Mouse (Mus musculus): ENCODE results near the gene Prune2. TPM values are rescaled to one million over a fixed set of nuclear protein-coding genes. Genes with fewer than 3 reads are reported as not detected.

The Prune2 gene
- total RNA-seq, 1 experiment from 2014 or later = 0.82 TPM

GRCm38 (mm10) chr19:17247352-17247925 is 291.5 kb downstream of the Prune2 start:
- peak; percentile 63 for ATAC-seq (replicated peaks; ENCODE audit: low read depth, poor library complexity, severe bottlenecking)

GRCm38 (mm10) chr19:17249691-17250090 is 293.8 kb downstream of the Prune2 start:
- no peak for ATAC-seq (replicated peaks; ENCODE audit: low read depth, poor library complexity, severe bottlenecking)

- ATAC-seq (replicated peaks; ENCODE audit: low read depth, poor library complexity, severe bottlenecking) = no peak
Observed at GRCm38 (mm10) chr19:17250801-17251200, 294.9 kb downstream of the Prune2 start.

GRCm38 (mm10) chr19:17251453-17251852 is 295.5 kb downstream of the Prune2 start:
- no peak; the same call in 1 of the 2 replicates for ATAC-seq (replicated peaks; ENCODE audit: low read depth, poor library complexity, severe bottlenecking)

- ATAC-seq (replicated peaks; ENCODE audit: low read depth, poor library complexity, severe bottlenecking) = peak; percentile 49
Observed at GRCm38 (mm10) chr19:17252845-17253244, 296.9 kb downstream of the Prune2 start.

- no peak for ATAC-seq (replicated peaks; ENCODE audit: low read depth, poor library complexity, severe bottlenecking)
Observed at GRCm38 (mm10) chr19:17255511-17255910, 299.6 kb downstream of the Prune2 start.

- ATAC-seq (replicated peaks; ENCODE audit: low read depth, poor library complexity, severe bottlenecking) = peak; percentile 95
Observed at GRCm38 (mm10) chr19:17256388-17256787, 300.5 kb downstream of the Prune2 start.

GRCm38 (mm10) chr19:17256867-17257266 is 300.9 kb downstream of the Prune2 start:
- ATAC-seq (replicated peaks; ENCODE audit: low read depth, poor library complexity, severe bottlenecking) = no peak

GRCm38 (mm10) chr19:17263181-17263580 is 307.3 kb downstream of the Prune2 start:
- ATAC-seq (replicated peaks; ENCODE audit: low read depth, poor library complexity, severe bottlenecking) = no peak

GRCm38 (mm10) chr19:17263679-17264370 is 307.9 kb downstream of the Prune2 start:
- peak; percentile 82 for ATAC-seq (replicated peaks; ENCODE audit: low read depth, poor library complexity, severe bottlenecking)

GRCm38 (mm10) chr19:17264481-17265196 is 308.7 kb downstream of the Prune2 start:
- 0 out of 2 replicates have a peak, but pooled peaks have one; percentile 27 for ATAC-seq (replicated peaks; ENCODE audit: low read depth, poor library complexity, severe bottlenecking)

- ATAC-seq (replicated peaks; ENCODE audit: low read depth, poor library complexity, severe bottlenecking) = no peak
Observed at GRCm38 (mm10) chr19:17268669-17269068, 312.8 kb downstream of the Prune2 start.

GRCm38 (mm10) chr19:17271179-17271622 is 315.3 kb downstream of the Prune2 start:
- no peak for ATAC-seq (replicated peaks; ENCODE audit: low read depth, poor library complexity, severe bottlenecking)

GRCm38 (mm10) chr19:17272988-17273387 is 317.1 kb downstream of the Prune2 start:
- peak; percentile 46 for ATAC-seq (replicated peaks; ENCODE audit: low read depth, poor library complexity, severe bottlenecking)

Other genes starting within 250 kb of the Prune2 start
- 101 and 109 TPM in 2 replicates for gene Vps13a, start 175.2 kb upstream of the Prune2 start, total RNA-seq (2017)
- gene Foxb2, start 82.3 kb upstream of the Prune2 start, total RNA-seq (2017) = not detected in 2 replicates